Mouse (Mus musculus): ENCODE measurements around the gene Fbxw4. TPM values are rescaled to one million over a fixed set of nuclear protein-coding genes. Genes with fewer than 3 reads are reported as not detected.

Gene Fbxw4
- polyA plus RNA-seq, 1 experiment from 2014 or later: 3.3 TPM

- no peak overlapping the region for H3K4me3 ChIP-seq (ENCODE audit: low read depth, low read length)
- H3K4me2 ChIP-seq (ENCODE audit: low read depth, severe bottlenecking): no peak overlapping the region
- WGBS: 86% methylated on average over 4 of the region's 4 CpGs
- H3K27ac ChIP-seq (replicated peaks; ENCODE audit: low read depth, low read length): no peak overlapping the region
- no peaks in the 10 kb centered on the region for H3K27me3 ChIP-seq (ENCODE audit: control insufficient read depth, insufficient read depth, low read length)
- no peaks in the 10 kb centered on the region for H3K9me3 ChIP-seq (ENCODE audit: control insufficient read depth, low read length)
- no peaks in the 10 kb centered on the region for H3K36me3 ChIP-seq (ENCODE audit: control insufficient read depth, insufficient read depth, low read length)
- no peaks in the 10 kb centered on the region for H3K4me1 ChIP-seq (ENCODE audit: control insufficient read depth, insufficient read depth, low read length)
- no peak for DNase-seq (ENCODE audit: low spot score)
- no peak for ATAC-seq (ENCODE audit: insufficient number of reproducible peaks, low FRiP score, low TSS enrichment, low read depth)
- H3K9ac ChIP-seq (ENCODE audit: low read length): no peak overlapping the region
These were observed 63.0 kb downstream of the Fbxw4 start for GRCm38 (mm10) chr19:45597106-45597505.

- H3K27ac ChIP-seq (replicated peaks; ENCODE audit: low read depth, low read length): no peak overlapping the region
- H3K27me3 ChIP-seq (ENCODE audit: control insufficient read depth, insufficient read depth, low read length): no peaks in the 10 kb centered on the region
- H3K9ac ChIP-seq (ENCODE audit: low read length): no peak overlapping the region
- DNase-seq (ENCODE audit: low spot score): no peak
- no peak overlapping the region for H3K4me2 ChIP-seq (ENCODE audit: low read depth, severe bottlenecking)
- ATAC-seq (ENCODE audit: insufficient number of reproducible peaks, low FRiP score, low TSS enrichment, low read depth): no peak
- no peaks in the 10 kb centered on the region for H3K9me3 ChIP-seq (ENCODE audit: control insufficient read depth, low read length)
- H3K4me1 ChIP-seq (ENCODE audit: control insufficient read depth, insufficient read depth, low read length): no peaks in the 10 kb centered on the region
- WGBS: 72% methylated on average over 6 of the region's 6 CpGs
- no peaks in the 10 kb centered on the region for H3K36me3 ChIP-seq (ENCODE audit: control insufficient read depth, insufficient read depth, low read length)
- H3K4me3 ChIP-seq (ENCODE audit: low read depth, low read length): no peak overlapping the region
These were observed 63.7 kb downstream of the Fbxw4 start for GRCm38 (mm10) chr19:45596434-45596833.

- H3K27ac ChIP-seq (replicated peaks; ENCODE audit: low read depth, low read length): no peak overlapping the region
- no peaks in the 10 kb centered on the region for H3K4me1 ChIP-seq (ENCODE audit: control insufficient read depth, insufficient read depth, low read length)
- H3K4me2 ChIP-seq (ENCODE audit: low read depth, severe bottlenecking): no peak overlapping the region
- 29% methylated on average over 7 of the region's 7 CpGs for WGBS
- no peaks in the 10 kb centered on the region for H3K27me3 ChIP-seq (ENCODE audit: control insufficient read depth, insufficient read depth, low read length)
- DNase-seq (ENCODE audit: low spot score) (no peak), ATAC-seq (ENCODE audit: insufficient number of reproducible peaks, low FRiP score, low TSS enrichment, low read depth) (no peak)
- no peaks in the 10 kb centered on the region for H3K36me3 ChIP-seq (ENCODE audit: control insufficient read depth, insufficient read depth, low read length)
- H3K4me3 ChIP-seq (ENCODE audit: low read depth, low read length): no peak overlapping the region
- no peaks in the 10 kb centered on the region for H3K9me3 ChIP-seq (ENCODE audit: control insufficient read depth, low read length)
- no peak overlapping the region for H3K9ac ChIP-seq (ENCODE audit: low read length)
These were observed 64.1 kb downstream of the Fbxw4 start for GRCm38 (mm10) chr19:45596019-45596418.

GRCm38 (mm10) chr19:45595481-45595880, 64.6 kb downstream of the Fbxw4 start:
- no peak for DNase-seq (ENCODE audit: low spot score)
- ATAC-seq (ENCODE audit: insufficient number of reproducible peaks, low FRiP score, low TSS enrichment, low read depth): no peak
- Histone ChIP-seq H3K4me1 (ENCODE audit: control insufficient read depth, insufficient read depth, low read length) (no peaks in the 10 kb centered on the region), H3K9me3 (ENCODE audit: control insufficient read depth, low read length) (no peaks in the 10 kb centered on the region), H3K27me3 (ENCODE audit: control insufficient read depth, insufficient read depth, low read length) (no peaks in the 10 kb centered on the region), H3K9ac (ENCODE audit: low read length) (no peak overlapping the region), H3K36me3 (ENCODE audit: control insufficient read depth, insufficient read depth, low read length) (no peaks in the 10 kb centered on the region), H3K27ac (replicated peaks; ENCODE audit: low read depth, low read length) (no peak overlapping the region), H3K4me2 (ENCODE audit: low read depth, severe bottlenecking) (no peak overlapping the region), H3K4me3 (ENCODE audit: low read depth, low read length) (no peak overlapping the region)
- WGBS: 91% methylated on average over 6 of the region's 6 CpGs

GRCm38 (mm10) chr19:45594079-45594478, 66.0 kb downstream of the Fbxw4 start:
- Histone ChIP-seq H3K27ac (replicated peaks; ENCODE audit: low read depth, low read length) (no peak overlapping the region), H3K27me3 (ENCODE audit: control insufficient read depth, insufficient read depth, low read length) (no peaks in the 10 kb centered on the region), H3K9me3 (ENCODE audit: control insufficient read depth, low read length) (no peaks in the 10 kb centered on the region), H3K4me2 (ENCODE audit: low read depth, severe bottlenecking) (no peak overlapping the region), H3K36me3 (ENCODE audit: control insufficient read depth, insufficient read depth, low read length) (no peaks in the 10 kb centered on the region), H3K4me1 (ENCODE audit: control insufficient read depth, insufficient read depth, low read length) (no peaks in the 10 kb centered on the region), H3K4me3 (ENCODE audit: low read depth, low read length) (no peak overlapping the region), H3K9ac (ENCODE audit: low read length) (no peak overlapping the region)
- ATAC-seq (ENCODE audit: insufficient number of reproducible peaks, low FRiP score, low TSS enrichment, low read depth) (no peak), DNase-seq (ENCODE audit: low spot score) (no peak)
- WGBS: 90% methylated on average over 7 of the region's 7 CpGs

- Histone ChIP-seq H3K4me3 (ENCODE audit: low read depth, low read length) (no peak overlapping the region), H3K27me3 (ENCODE audit: control insufficient read depth, insufficient read depth, low read length) (no peaks in the 10 kb centered on the region), H3K27ac (replicated peaks; ENCODE audit: low read depth, low read length) (no peak overlapping the region), H3K4me1 (ENCODE audit: control insufficient read depth, insufficient read depth, low read length) (no peaks in the 10 kb centered on the region), H3K9ac (ENCODE audit: low read length) (no peak overlapping the region), H3K36me3 (ENCODE audit: control insufficient read depth, insufficient read depth, low read length) (no peaks in the 10 kb centered on the region), H3K9me3 (ENCODE audit: control insufficient read depth, low read length) (no peaks in the 10 kb centered on the region), H3K4me2 (ENCODE audit: low read depth, severe bottlenecking) (no peak overlapping the region)
- ATAC-seq (ENCODE audit: insufficient number of reproducible peaks, low FRiP score, low TSS enrichment, low read depth) (no peak), DNase-seq (ENCODE audit: low spot score) (no peak)
- 88% methylated on average over 9 of the region's 9 CpGs for WGBS
These were observed 67.2 kb downstream of the Fbxw4 start for GRCm38 (mm10) chr19:45592916-45593315.

GRCm38 (mm10) chr19:45591704-45592103, 68.4 kb downstream of the Fbxw4 start:
- no peaks in the 10 kb centered on the region for H3K9me3 ChIP-seq (ENCODE audit: control insufficient read depth, low read length)
- DNase-seq (ENCODE audit: low spot score) (no peak), ATAC-seq (ENCODE audit: insufficient number of reproducible peaks, low FRiP score, low TSS enrichment, low read depth) (no peak)
- H3K4me2 ChIP-seq (ENCODE audit: low read depth, severe bottlenecking): no peak overlapping the region
- H3K27me3 ChIP-seq (ENCODE audit: control insufficient read depth, insufficient read depth, low read length): no peaks in the 10 kb centered on the region
- H3K27ac ChIP-seq (replicated peaks; ENCODE audit: low read depth, low read length): no peak overlapping the region
- H3K9ac ChIP-seq (ENCODE audit: low read length): no peak overlapping the region
- no peak overlapping the region for H3K4me3 ChIP-seq (ENCODE audit: low read depth, low read length)
- WGBS: 88% methylated on average over 7 of the region's 7 CpGs
- no peaks in the 10 kb centered on the region for H3K36me3 ChIP-seq (ENCODE audit: control insufficient read depth, insufficient read depth, low read length)
- no peaks in the 10 kb centered on the region for H3K4me1 ChIP-seq (ENCODE audit: control insufficient read depth, insufficient read depth, low read length)

GRCm38 (mm10) chr19:45589761-45590160, 70.4 kb downstream of the Fbxw4 start:
- DNase-seq (ENCODE audit: low spot score): no peak
- no peak for ATAC-seq (ENCODE audit: insufficient number of reproducible peaks, low FRiP score, low TSS enrichment, low read depth)
- H3K4me3 ChIP-seq (ENCODE audit: low read depth, low read length): no peak overlapping the region
- no peak overlapping the region for H3K27ac ChIP-seq (replicated peaks; ENCODE audit: low read depth, low read length)
- H3K9me3 ChIP-seq (ENCODE audit: control insufficient read depth, low read length): no peaks in the 10 kb centered on the region
- no peaks in the 10 kb centered on the region for H3K36me3 ChIP-seq (ENCODE audit: control insufficient read depth, insufficient read depth, low read length)
- H3K4me1 ChIP-seq (ENCODE audit: control insufficient read depth, insufficient read depth, low read length): 0 out of 2 replicates have a peak, but pooled peaks cover 1% of the 10 kb centered on the region
- H3K27me3 ChIP-seq (ENCODE audit: control insufficient read depth, insufficient read depth, low read length): no peaks in the 10 kb centered on the region
- H3K4me2 ChIP-seq (ENCODE audit: low read depth, severe bottlenecking): no peak overlapping the region
- H3K9ac ChIP-seq (ENCODE audit: low read length): no peak overlapping the region
- 95% methylated on average over 6 of the region's 6 CpGs for WGBS

GRCm38 (mm10) chr19:45587509-45588292, 72.4 kb downstream of the Fbxw4 start:
- 81% methylated on average over 6 of the region's 6 CpGs for WGBS

More at GRCm38 (mm10) chr19:45587509-45588292, 72.4 kb downstream of the Fbxw4 start:
- Histone ChIP-seq H3K9me3 (ENCODE audit: control insufficient read depth, low read length) (no peaks in the 10 kb centered on the region), H3K4me1 (ENCODE audit: control insufficient read depth, insufficient read depth, low read length) (0 out of 2 replicates have a peak, but pooled peaks cover 2% of the 10 kb centered on the region), H3K27ac (replicated peaks; ENCODE audit: low read depth, low read length) (no peak overlapping the region), H3K36me3 (ENCODE audit: control insufficient read depth, insufficient read depth, low read length) (no peaks in the 10 kb centered on the region), H3K27me3 (ENCODE audit: control insufficient read depth, insufficient read depth, low read length) (no peaks in the 10 kb centered on the region), H3K9ac (ENCODE audit: low read length) (no peak overlapping the region), H3K4me3 (ENCODE audit: low read depth, low read length) (no peak overlapping the region), H3K4me2 (ENCODE audit: low read depth, severe bottlenecking) (no peak overlapping the region)
- no peak for ATAC-seq (ENCODE audit: insufficient number of reproducible peaks, low FRiP score, low TSS enrichment, low read depth)
- no peak for DNase-seq (ENCODE audit: low spot score)
